Mouse (Mus musculus) embryonic facial prominence, embryonic 11.5 days (tissue): Measurements from ENCODE around the gene Thtpa. TPM values are rescaled to one million over a fixed set of nuclear protein-coding genes. Genes with fewer than 3 reads are reported as not detected.

Source experiments
- ATAC-seq: fragments of 200-750 bp; cut with Nextera tagmentation; replicated peaks from 2 replicates; pipeline ENCODE4 v1.8.0; 2017; ENCODE audit warnings: low read depth; ENCODE audit not compliant: insufficient number of reproducible peaks, low FRiP score, low TSS enrichment
- DNase-seq: peaks from one replicate; pipeline ENCODE4 v3.0.0-alpha.2; 2015; ENCODE audit warnings: low spot score
- H3K27ac ChIP-seq: fragments of 300-500 bp; sonication (generic); replicated peaks from 2 replicates; pipeline ENCODE4 v1.5.1; 2014; ENCODE audit warnings: mild to moderate bottlenecking, low read depth, low read length, control low read depth
- H3K27me3 ChIP-seq: fragments of 300-500 bp; sonication (generic); 2 replicates; pipeline ENCODE4 v1.6.1; 2014; ENCODE audit warnings: mild to moderate bottlenecking, low read length, moderate library complexity, mixed read lengths; ENCODE audit not compliant: control insufficient read depth, insufficient read depth
- H3K36me3 ChIP-seq: fragments of 300-500 bp; sonication (generic); replicated peaks from 2 replicates; pipeline ENCODE4 v1.6.1; 2014; ENCODE audit warnings: low read depth, mild to moderate bottlenecking, low read length, moderate library complexity, mixed read lengths; ENCODE audit not compliant: control insufficient read depth, insufficient read depth
- H3K4me1 ChIP-seq: fragments of 300-500 bp; sonication (generic); 2 replicates; pipeline ENCODE4 v1.6.1; 2014; ENCODE audit warnings: low read length, mixed read lengths; ENCODE audit not compliant: control insufficient read depth, insufficient read depth
- H3K4me2 ChIP-seq: fragments of 300-500 bp; sonication (generic); 2 replicates; pipeline ENCODE4 v1.6.1; 2014; ENCODE audit warnings: low read depth, mild to moderate bottlenecking, control low read depth, low read length, moderate library complexity
- H3K4me3 ChIP-seq: fragments of 300-500 bp; sonication (generic); 2 replicates; pipeline ENCODE4 v1.5.1; 2014; ENCODE audit warnings: low read depth, low read length, control low read depth
- H3K9ac ChIP-seq: fragments of 300-500 bp; sonication (generic); replicated peaks from 2 replicates; pipeline ENCODE4 v1.6.1; 2014; ENCODE audit warnings: mild to moderate bottlenecking, control low read depth, low read length
- H3K9me3 ChIP-seq: fragments of 300-500 bp; sonication (generic); replicated peaks from 2 replicates; pipeline ENCODE4 v1.6.1; 2016; ENCODE audit warnings: mild to moderate bottlenecking, low read length, inconsistent platforms, mixed read lengths; ENCODE audit not compliant: control insufficient read depth
- WGBS: fragments of 180-500 bp; shearing (Covaris S2); extraction: QIAGEN DNeasy Blood & Tissue Kit; methylation state at CpG from one replicate; pipeline ENCODE4 v1.1.7; 2014; 5-methylcytosine and 5-hydroxymethylcytosine counted together
- polyA plus RNA-seq: library from polyadenylated mRNA; unstranded; fragments of >200 nt; fragmentation: Nextera tagmentation; extraction: Ambion mirVana; gene quantifications from 2 replicates; pipeline ENCODE4 v1.2.1, GENCODE M21; 2014

The Thtpa gene
- polyA plus RNA-seq, 1 experiment from 2014 or later = 19.0 TPM

GRCm38 (mm10) chr14:55146324-55146723, 51.7 kb downstream of the Thtpa start:
- H3K27ac ChIP-seq = no peak overlapping the region
- H3K4me3 ChIP-seq = no peak overlapping the region
- no peaks in the 10 kb centered on the region for H3K9me3 ChIP-seq
- H3K27me3 ChIP-seq = no peaks in the 10 kb centered on the region
- whole genome bisulfite sequencing = 88% methylated on average over 1 of the region's 1 CpGs
- H3K4me2 ChIP-seq = no peak overlapping the region
- H3K4me1 ChIP-seq = no peaks in the 10 kb centered on the region
- H3K36me3 ChIP-seq = no peaks in the 10 kb centered on the region
- DNase-seq = no peak
- H3K9ac ChIP-seq = no peak overlapping the region
- no peak for ATAC-seq

- Histone ChIP-seq H3K27me3 (no peaks in the 10 kb centered on the region), H3K36me3 (no peaks in the 10 kb centered on the region), H3K9me3 (no peaks in the 10 kb centered on the region), H3K4me1 (no peaks in the 10 kb centered on the region), H3K4me2 (no peak overlapping the region), H3K27ac (no peak overlapping the region), H3K9ac (no peak overlapping the region), H3K4me3 (no peak overlapping the region)
- ATAC-seq = no peak
- no peak for DNase-seq
- 87% methylated on average over 12 of the region's 12 CpGs for WGBS
These were observed 52.3 kb downstream of the Thtpa start for GRCm38 (mm10) chr14:55146829-55147401.

- no peaks in the 10 kb centered on the region for H3K36me3 ChIP-seq
- no peaks in the 10 kb centered on the region for H3K9me3 ChIP-seq
- no peak overlapping the region for H3K9ac ChIP-seq
- H3K4me3 ChIP-seq = no peak overlapping the region
- H3K27ac ChIP-seq = no peak overlapping the region
- 30% methylated on average over 5 of the region's 5 CpGs for WGBS
- no peaks in the 10 kb centered on the region for H3K27me3 ChIP-seq
- ATAC-seq = no peak
- DNase-seq = peak; percentile 86
- no peaks in the 10 kb centered on the region for H3K4me1 ChIP-seq
- no peak overlapping the region for H3K4me2 ChIP-seq
These were observed 53.9 kb downstream of the Thtpa start for GRCm38 (mm10) chr14:55148363-55148915.

Other genes with a start within 250 kb of the Thtpa start
- 13.7 and 14.5 TPM in 2 replicates for gene Homez, start 223.8 kb upstream of the Thtpa start, polyA plus RNA-seq
- gene Ppp1r3e, start 217.2 kb upstream of the Thtpa start, polyA plus RNA-seq = 0.33 and 0.34 TPM in 2 replicates
- 2.7 and 3.6 TPM in 2 replicates for gene Bcl2l2, start 211.4 kb upstream of the Thtpa start, polyA plus RNA-seq
- 0.38 TPM in 1 of 2 replicates, not detected in the other for gene Gm20521, start 211.3 kb upstream of the Thtpa start, polyA plus RNA-seq
- 149 and 167 TPM in 2 replicates for gene Pabpn1, start 202.3 kb upstream of the Thtpa start, polyA plus RNA-seq
- 36.6 and 38.2 TPM in 2 replicates for gene Slc22a17, start 181.7 kb upstream of the Thtpa start, polyA plus RNA-seq
- 29.0 and 29.9 TPM in 2 replicates for gene Efs, start 168.7 kb upstream of the Thtpa start, polyA plus RNA-seq
- gene Il25, start 162.1 kb upstream of the Thtpa start, polyA plus RNA-seq = not detected in 2 replicates
- 2.0 and 2.8 TPM in 2 replicates for gene Cmtm5, start 158.5 kb upstream of the Thtpa start, polyA plus RNA-seq
- 0.91 and 9.2 TPM in 2 replicates for gene Myh6, start 127.9 kb upstream of the Thtpa start, polyA plus RNA-seq
- not detected in 2 replicates for gene Gm17428, start 117.9 kb upstream of the Thtpa start, polyA plus RNA-seq
- gene Myh7, start 100.2 kb upstream of the Thtpa start, polyA plus RNA-seq = 4.0 and 13.1 TPM in 2 replicates
- 92.8 and 97.7 TPM in 2 replicates for gene Ngdn, start 79.3 kb upstream of the Thtpa start, polyA plus RNA-seq
- 4.5 and 6.0 TPM in 2 replicates for gene Zfhx2, start 2.5 kb upstream of the Thtpa start, polyA plus RNA-seq
- 8.4 and 13.4 TPM in 2 replicates for gene Ap1g2, start 11.8 kb downstream of the Thtpa start, polyA plus RNA-seq
- 1.2 and 1.3 TPM in 2 replicates for gene Jph4, start 22.2 kb downstream of the Thtpa start, polyA plus RNA-seq
- 0.52 TPM in 1 of 2 replicates, not detected in the other for gene Dhrs2, start 127.2 kb downstream of the Thtpa start, polyA plus RNA-seq